Mouse (Mus musculus): ENCODE data around the gene Arl6ip5. TPM values are rescaled to one million over a fixed set of nuclear protein-coding genes. Genes with fewer than 3 reads are reported as not detected.
"Not testable (repeated sequence)": the region's sequence is repeated elsewhere in the genome, so short reads cannot be mapped to it uniquely, and the experiment has no call there.

The Arl6ip5 gene
- total RNA-seq, 2 experiments from 2014 or later, result 133 to 150 TPM

DNA sequence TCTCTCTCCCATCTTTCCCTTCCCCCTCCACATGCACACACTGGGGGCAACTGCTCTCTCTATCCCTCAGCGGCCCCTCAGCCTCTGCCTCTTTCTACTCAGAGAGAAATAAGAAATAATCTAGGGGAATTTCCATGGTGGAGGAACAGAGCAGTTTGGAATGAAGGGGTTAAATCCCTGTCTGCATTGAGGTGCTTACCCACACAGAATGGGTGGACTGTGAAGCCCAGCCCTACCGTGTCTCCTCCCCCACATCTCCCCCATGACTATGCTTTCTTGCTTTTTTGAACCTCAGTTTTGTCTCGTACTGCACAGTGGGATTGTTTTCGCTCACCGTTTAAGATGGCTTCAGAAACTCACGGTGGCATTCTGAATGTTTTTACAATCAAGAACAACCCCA, 11.8 kb downstream of the Arl6ip5 start:
- DNase-seq, result no peak
- intact Hi-C loops (cut with DNase I), result no loop called here

GRCm38 (mm10) chr6:97222931-97223467, 12.5 kb downstream of the Arl6ip5 start:
- intact Hi-C loops (cut with DNase I), result no loop called here
- no peak for DNase-seq

GRCm38 (mm10) chr6:97223566-97223965, 13.1 kb downstream of the Arl6ip5 start:
- intact Hi-C loops (cut with DNase I), result no loop called here
- DNase-seq, result no peak

DNA sequence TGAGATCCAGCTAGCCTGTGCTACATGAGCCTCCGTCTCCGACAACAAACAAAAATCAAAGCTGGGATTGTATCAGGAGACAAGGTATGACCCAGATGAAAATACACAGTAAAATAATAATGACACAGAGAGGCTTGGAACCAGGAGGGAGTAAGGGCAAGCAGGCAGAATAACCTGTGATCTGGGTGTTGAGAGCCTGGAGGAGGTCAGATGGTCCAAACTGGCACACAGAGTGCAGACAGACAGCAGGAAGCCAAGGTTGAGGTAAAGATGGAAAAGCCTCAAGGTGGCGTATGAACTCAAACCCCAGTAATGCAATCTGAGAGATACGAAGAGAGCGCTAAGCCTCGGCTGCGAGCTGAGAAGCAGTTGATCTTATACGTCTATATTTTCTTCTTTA, 14.0 kb downstream of the Arl6ip5 start:
- no peak for DNase-seq
- intact Hi-C loops (cut with DNase I), result no loop called here

DNA sequence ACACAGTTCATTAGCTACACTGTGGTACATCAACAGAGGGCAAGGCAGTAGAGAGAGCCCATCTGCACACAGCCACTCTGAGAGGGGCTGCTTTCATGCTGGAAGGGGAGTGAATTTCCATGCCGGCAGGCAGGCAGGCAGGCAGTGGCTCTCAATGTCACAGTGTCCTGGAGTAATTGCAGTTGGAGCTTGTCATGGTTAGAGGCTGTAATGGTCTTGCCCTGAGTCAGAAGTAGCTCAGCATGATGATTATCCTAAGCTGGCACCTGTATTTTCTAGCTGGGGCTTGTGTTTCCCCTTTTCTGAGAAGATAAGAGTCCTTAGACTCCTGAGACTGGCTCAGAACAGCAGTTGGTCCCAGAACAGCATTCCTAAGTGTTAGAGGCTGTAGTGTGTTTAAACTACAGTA, 15.6 kb downstream of the Arl6ip5 start:
- DNase-seq, result no peak
- intact Hi-C loops (cut with DNase I), result no loop called here

- intact Hi-C loops (cut with DNase I), result no loop called here
- no peak for DNase-seq
Measured at GRCm38 (mm10) chr6:97227067-97227847, 16.8 kb downstream of the Arl6ip5 start.

GRCm38 (mm10) chr6:97234911-97235668, 24.6 kb downstream of the Arl6ip5 start:
- DNase-seq, result no peak
- intact Hi-C loops (cut with DNase I), result no loop called here

- intact Hi-C loops (cut with DNase I), result no loop called here
- DNase-seq, result no peak
Measured at GRCm38 (mm10) chr6:97236088-97236487, 25.6 kb downstream of the Arl6ip5 start.

GRCm38 (mm10) chr6:97239360-97239759, 28.9 kb downstream of the Arl6ip5 start:
- intact Hi-C loops (cut with DNase I), result no loop called here
- no peak for DNase-seq

- intact Hi-C loops (cut with DNase I), result no loop called here
- no peak for DNase-seq
Measured at GRCm38 (mm10) chr6:97240092-97240491, 29.6 kb downstream of the Arl6ip5 start.

DNA sequence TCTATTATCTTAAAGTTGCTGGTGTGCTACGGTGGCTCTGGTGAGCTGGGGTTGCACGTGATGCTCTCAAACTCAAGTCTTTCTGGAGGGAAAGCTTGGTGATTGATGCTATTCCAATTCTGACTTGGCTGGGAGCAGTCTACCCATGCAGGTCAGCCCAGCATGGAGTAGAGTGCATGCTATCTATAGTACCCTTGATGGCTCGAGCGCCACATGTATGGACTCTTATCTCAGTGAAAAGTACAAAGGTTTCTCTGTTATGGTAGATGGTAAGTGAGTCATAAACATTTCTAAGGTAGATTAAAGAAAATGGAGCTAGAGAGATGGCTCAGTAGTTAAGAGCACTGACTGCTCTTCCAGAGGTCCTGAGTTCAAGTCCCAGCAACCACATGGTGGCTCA, 32.0 kb downstream of the Arl6ip5 start:
- DNase-seq, result no peak
- intact Hi-C loops (cut with DNase I), result no loop called here

DNA sequence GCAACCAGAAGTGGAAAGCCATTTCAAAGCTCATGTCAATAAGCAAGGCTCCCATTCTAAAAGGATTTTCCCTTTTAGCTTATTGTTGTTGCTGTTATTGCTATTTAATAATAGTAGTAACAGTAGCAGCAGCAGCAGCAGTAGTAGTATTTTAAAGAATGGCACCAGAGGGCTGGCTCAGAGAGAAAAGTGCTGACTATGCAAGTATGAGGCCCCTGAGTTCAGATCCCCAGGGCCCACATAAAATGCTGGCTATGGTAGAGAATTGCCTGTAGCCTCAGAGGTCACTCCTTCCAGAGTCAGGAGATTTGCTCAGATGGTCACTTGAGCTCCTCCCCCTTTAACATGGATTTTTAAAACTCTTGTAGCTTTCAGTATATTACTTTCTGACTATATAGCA, 34.7 kb downstream of the Arl6ip5 start:
- intact Hi-C loops (cut with DNase I), result no loop called here
- DNase-seq, result no peak

DNA sequence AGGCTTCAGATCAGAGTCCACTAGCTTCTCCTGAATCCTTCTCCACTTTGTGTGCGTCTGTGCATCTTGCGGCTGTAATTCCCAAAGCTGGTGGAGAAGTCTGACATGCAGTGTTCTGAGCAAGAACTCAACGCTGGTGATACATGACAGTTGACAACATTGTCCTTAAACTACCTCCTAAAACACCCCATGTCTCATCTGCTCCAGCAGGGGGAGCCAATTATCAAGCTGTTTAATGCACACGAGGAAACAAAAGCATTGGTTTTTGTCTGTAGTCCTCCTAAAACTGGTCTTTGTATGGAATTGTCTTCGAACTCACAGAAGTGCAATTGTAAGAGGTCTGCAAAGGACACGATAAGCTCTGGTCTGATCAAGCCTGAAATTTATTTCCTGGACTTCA, 40.5 kb downstream of the Arl6ip5 start:
- DNase-seq, result peak in 1 of 2 experiments; percentile 47
- intact Hi-C loops (cut with DNase I), result loop anchor here (5.0 kb wide), 2 partner anchors 39 to 166 kb away; partner anchors contain the start of gene Arl6ip5

- no peak for DNase-seq
- intact Hi-C loops (cut with DNase I), result loop anchor here (5.0 kb wide), 2 partner anchors 40 to 165 kb away; partner anchors contain the start of gene Arl6ip5
Measured at GRCm38 (mm10) chr6:97252086-97252485, 41.6 kb downstream of the Arl6ip5 start.

DNA sequence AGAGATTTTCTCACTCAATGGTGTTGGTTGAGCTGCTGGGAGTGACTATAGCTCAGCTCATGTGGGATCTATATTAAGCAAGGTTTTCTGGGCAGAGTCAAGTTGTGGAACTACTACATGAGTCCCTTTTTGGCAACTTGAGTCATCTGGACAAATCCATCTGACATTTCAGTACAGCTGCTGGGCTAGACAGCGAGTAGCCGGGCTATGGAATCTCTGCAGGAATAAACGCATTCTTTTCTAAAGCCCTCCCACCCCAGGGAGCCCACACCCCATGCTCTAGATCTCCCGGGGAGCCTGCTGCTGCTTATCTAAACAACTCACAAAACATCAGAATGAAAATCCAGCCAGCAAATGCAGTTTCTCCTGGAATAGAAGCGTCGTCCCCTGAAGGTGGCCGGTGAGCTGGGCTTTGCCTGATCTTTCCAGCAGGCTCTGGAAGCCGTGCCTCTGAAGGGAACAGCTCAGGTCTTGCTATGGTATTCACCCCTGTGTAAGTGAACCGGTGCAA, 42.3 kb downstream of the Arl6ip5 start, which contains the start of gene Lmod3:
Gene Lmod3, minus strand, starts transcription at position 49 of the 511 bp plus-strand sequence.
- intact Hi-C loops (cut with DNase I), result loop anchor here (5.0 kb wide), 2 partner anchors 40 to 165 kb away; partner anchors contain the start of gene Arl6ip5

GRCm38 (mm10) chr6:97258489-97258888, 48.0 kb downstream of the Arl6ip5 start:
- no peak for DNase-seq

More for the DNA sequence above, 42.3 kb downstream of the Arl6ip5 start, which contains the start of gene Lmod3:
- peak in 1 of 2 experiments; percentile 38 for DNase-seq

DNA sequence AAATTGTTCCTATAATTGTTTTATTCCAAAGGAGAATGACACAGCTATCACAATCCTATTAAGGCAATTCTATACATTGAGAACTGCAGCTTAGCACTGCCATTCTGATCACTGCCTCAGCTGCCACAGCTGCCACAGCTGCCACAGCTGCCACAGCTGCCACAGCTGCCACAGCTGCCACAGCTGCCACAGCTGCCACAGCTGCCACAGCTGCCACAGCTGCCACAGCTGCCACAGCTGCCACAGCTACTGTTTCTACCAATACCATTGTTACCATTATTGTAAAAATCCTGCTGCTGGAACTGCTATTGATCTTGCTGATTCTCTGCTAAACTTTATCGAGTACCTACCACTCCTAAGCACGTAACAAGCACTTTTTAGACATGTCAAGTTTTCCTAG, 49.4 kb downstream of the Arl6ip5 start:
- intact Hi-C loops (cut with DNase I), result not testable (repeated sequence)

More at GRCm38 (mm10) chr6:97258489-97258888, 48.0 kb downstream of the Arl6ip5 start:
- intact Hi-C loops (cut with DNase I), result no loop called here

GRCm38 (mm10) chr6:97262229-97262628, 51.7 kb downstream of the Arl6ip5 start:
- intact Hi-C loops (cut with DNase I), result no loop called here
- no peak for DNase-seq

More for the DNA sequence above, 49.4 kb downstream of the Arl6ip5 start:
- DNase-seq, result not testable (repeated sequence)

GRCm38 (mm10) chr6:97263750-97264149, 53.3 kb downstream of the Arl6ip5 start:
- DNase-seq; intact Hi-C loops (cut with DNase I): not testable (repeated sequence)

GRCm38 (mm10) chr6:97265240-97265639, 54.8 kb downstream of the Arl6ip5 start:
- no peak for DNase-seq
- intact Hi-C loops (cut with DNase I), result no loop called here

- intact Hi-C loops (cut with DNase I), result no loop called here
- DNase-seq, result no peak
Measured at GRCm38 (mm10) chr6:97265705-97266104, 55.2 kb downstream of the Arl6ip5 start.
